Mouse (Mus musculus) megakaryocyte progenitor cell, adult 5-6 weeks (primary cell): ENCODE data around the gene Tcte2. TPM values are rescaled to one million over a fixed set of nuclear protein-coding genes. Genes with fewer than 3 reads are reported as not detected.
A peak's percentile ranks its signal among the peaks of the same experiment; 100 is the strongest.
"Not testable (repeated sequence)": the region's sequence is repeated elsewhere in the genome, so short reads cannot be mapped to it uniquely, and the experiment has no call there.

Source experiments
- ATAC-seq: replicated peaks from 2 replicates; pipeline ENCODE4 v1.8.0; 2016; ENCODE audit warnings: mild to moderate bottlenecking, moderate TSS enrichment, inconsistent platforms; ENCODE audit not compliant: poor library complexity
- total RNA-seq, 2 experiments: library from RNA; stranded (forward) in 1 of 2; stranded (reverse) in 1 of 2; fragments of 157-497, 149-512 nt in 1 of 2; fragments of 200-1000 nt in 1 of 2; gene quantifications; 2 replicates each; pipeline versions ENCODE4 v1.2.3 to v1.2.4; 2015 to 2017

Gene Tcte2
- total RNA-seq, 2 experiments from 2014 or later: 1.0 TPM; not detected in 1

GRCm38 (mm10) chr17:13685621-13686020, 76.0 kb downstream of the Tcte2 start:
- ATAC-seq: peak; percentile 56

GRCm38 (mm10) chr17:13684256-13684655, 77.4 kb downstream of the Tcte2 start:
- ATAC-seq: no peak

GRCm38 (mm10) chr17:13683411-13684174, 78.0 kb downstream of the Tcte2 start:
- peak; percentile 71 for ATAC-seq

GRCm38 (mm10) chr17:13683027-13683410, 78.6 kb downstream of the Tcte2 start:
- no peak for ATAC-seq

- peak; percentile 30 for ATAC-seq
These were observed 79.1 kb downstream of the Tcte2 start for GRCm38 (mm10) chr17:13682378-13683026.

- ATAC-seq: no peak; the same call in 1 of the 2 replicates
These were observed 79.9 kb downstream of the Tcte2 start for GRCm38 (mm10) chr17:13681686-13682085.

- no peak for ATAC-seq
These were observed 80.5 kb downstream of the Tcte2 start for GRCm38 (mm10) chr17:13681126-13681525.

- ATAC-seq: no peak
These were observed 81.3 kb downstream of the Tcte2 start for GRCm38 (mm10) chr17:13680318-13680717.

- no peak for ATAC-seq
These were observed 81.9 kb downstream of the Tcte2 start for GRCm38 (mm10) chr17:13679725-13680124.

GRCm38 (mm10) chr17:13677225-13678148, 84.1 kb downstream of the Tcte2 start:
- no peak for ATAC-seq

- not testable (repeated sequence) for ATAC-seq
These were observed 85.5 kb downstream of the Tcte2 start for GRCm38 (mm10) chr17:13676099-13676498.

GRCm38 (mm10) chr17:13675630-13676029, 86.0 kb downstream of the Tcte2 start:
- no peak for ATAC-seq

- ATAC-seq: 0 out of 2 replicates have a peak, but pooled peaks have one; percentile 29
These were observed 86.8 kb downstream of the Tcte2 start for GRCm38 (mm10) chr17:13674695-13675306.

GRCm38 (mm10) chr17:13671732-13672131, 89.9 kb downstream of the Tcte2 start:
- no peak for ATAC-seq

GRCm38 (mm10) chr17:13670227-13670626, 91.4 kb downstream of the Tcte2 start:
- no peak for ATAC-seq

GRCm38 (mm10) chr17:13669206-13669605, 92.4 kb downstream of the Tcte2 start:
- no peak for ATAC-seq

- ATAC-seq: no peak; the same call in 1 of the 2 replicates
These were observed 93.3 kb downstream of the Tcte2 start for GRCm38 (mm10) chr17:13668052-13669015.

GRCm38 (mm10) chr17:13667006-13667405, 94.6 kb downstream of the Tcte2 start:
- no peak for ATAC-seq

GRCm38 (mm10) chr17:13665731-13666130, 95.9 kb downstream of the Tcte2 start:
- no peak for ATAC-seq
